Mouse (Mus musculus): Measurements from ENCODE around the gene Col20a1. TPM values are rescaled to one million over a fixed set of nuclear protein-coding genes. Genes with fewer than 3 reads are reported as not detected.

The Col20a1 gene
- polyA plus RNA-seq, 1 experiment from 2014 or later = 0.61 TPM

Other genes with a start within 250 kb of the Col20a1 start
- not detected in 2 replicates for gene Bhlhe23, start 209.6 kb upstream of the Col20a1 start, polyA plus RNA-seq (2015; fragmentation: Nextera tagmentation; extraction: Ambion mirVana)
- 9.2 and 9.8 TPM in 2 replicates for gene Ythdf1, start 65.6 kb upstream of the Col20a1 start, polyA plus RNA-seq (2015; fragmentation: Nextera tagmentation; extraction: Ambion mirVana)
- 0.09 TPM in 1 of 2 replicates, not detected in the other for gene Birc7, start 57.5 kb upstream of the Col20a1 start, polyA plus RNA-seq (2015; fragmentation: Nextera tagmentation; extraction: Ambion mirVana)
- 29.9 and 32.5 TPM in 2 replicates for gene Nkain4, start 31.8 kb upstream of the Col20a1 start, polyA plus RNA-seq (2015; fragmentation: Nextera tagmentation; extraction: Ambion mirVana)
- 74.2 and 82.4 TPM in 2 replicates for gene Arfgap1, start 19.3 kb upstream of the Col20a1 start, polyA plus RNA-seq (2015; fragmentation: Nextera tagmentation; extraction: Ambion mirVana)
- 0.51 and 0.70 TPM in 2 replicates for gene Chrna4, start 57.0 kb downstream of the Col20a1 start, polyA plus RNA-seq (2015; fragmentation: Nextera tagmentation; extraction: Ambion mirVana)
- gene Kcnq2, start 148.8 kb downstream of the Col20a1 start, polyA plus RNA-seq (2015; fragmentation: Nextera tagmentation; extraction: Ambion mirVana) = 0.75 and 1.0 TPM in 2 replicates
- gene Eef1a2, start 170.5 kb downstream of the Col20a1 start, polyA plus RNA-seq (2015; fragmentation: Nextera tagmentation; extraction: Ambion mirVana) = 0.06 TPM in 2 replicates
- gene Ppdpf, start 200.7 kb downstream of the Col20a1 start, polyA plus RNA-seq (2015; fragmentation: Nextera tagmentation; extraction: Ambion mirVana) = 275 and 287 TPM in 2 replicates
- 0.45 and 0.70 TPM in 2 replicates for gene Ptk6, start 216.3 kb downstream of the Col20a1 start, polyA plus RNA-seq (2015; fragmentation: Nextera tagmentation; extraction: Ambion mirVana)
- 0.10 and 0.20 TPM in 2 replicates for gene Srms, start 226.7 kb downstream of the Col20a1 start, polyA plus RNA-seq (2015; fragmentation: Nextera tagmentation; extraction: Ambion mirVana)
- 0.18 TPM in 1 of 2 replicates, not detected in the other for gene Fndc11, start 233.5 kb downstream of the Col20a1 start, polyA plus RNA-seq (2015; fragmentation: Nextera tagmentation; extraction: Ambion mirVana)